Mouse (Mus musculus) cerebellum, adult 2 months (tissue): ENCODE data around the gene Use1. TPM values are rescaled to one million over a fixed set of nuclear protein-coding genes. Genes with fewer than 3 reads are reported as not detected.

Experiments
- DNase-seq, 2 experiments: peaks; one replicate each; pipeline ENCODE4 v3.0.0; 2021
- H3K27ac ChIP-seq: fragments of 200-500 bp; 2 replicates; pipeline ENCODE4 v1.5.1; 2012; ENCODE audit warnings: low read length, control low read depth, inconsistent platforms; ENCODE audit not compliant: insufficient read depth
- H3K27me3 ChIP-seq: fragments of 200-500 bp; 2 replicates; pipeline ENCODE4 v1.6.1; 2012; ENCODE audit warnings: inconsistent platforms, mild to moderate bottlenecking, low read length, moderate library complexity; ENCODE audit not compliant: control insufficient read depth, insufficient read depth
- H3K4me1 ChIP-seq: fragments of 200-500 bp; 2 replicates; pipeline ENCODE4 v1.6.1; 2011; ENCODE audit warnings: low read length; ENCODE audit not compliant: control insufficient read depth, insufficient read depth
- H3K4me3 ChIP-seq: fragments of 200-500 bp; replicated peaks from 2 replicates; pipeline ENCODE3; 2011; ENCODE audit warnings: mild to moderate bottlenecking, low read depth, low read length, control low read depth; ENCODE audit not compliant: insufficient read depth
- CTCF ChIP-seq: fragments of 200-500 bp; IDR thresholded peaks from 2 replicates; pipeline ENCODE4 v1.5.1; 2011; ENCODE audit warnings: low read depth, mild to moderate bottlenecking, control low read depth, low read length, moderate library complexity, borderline replicate concordance; ENCODE audit not compliant: insufficient read depth
- POLR2A ChIP-seq: fragments of 200-500 bp; IDR thresholded peaks from 2 replicates; pipeline ENCODE4 v1.6.1; 2011; ENCODE audit warnings: low read length, control low read depth, borderline replicate concordance; ENCODE audit not compliant: insufficient read depth
- WGBS: fragments of 180-500 bp; shearing (Covaris S2); methylation state at CpG from one replicate; pipeline ENCODE4 v1.1.7; 2018; 5-methylcytosine and 5-hydroxymethylcytosine counted together
- polyA plus RNA-seq: library from polyadenylated mRNA; depleted of rRNA; stranded (reverse); fragments of >200 nt; gene quantifications from 2 replicates; pipeline ENCODE4 v1.2.3, GENCODE M21; 2012

The Use1 gene
- polyA plus RNA-seq, 1 experiment = 204 TPM

GRCm38 (mm10) chr8:71372427-71372826 is 5.8 kb downstream of the Use1 start:
- TF ChIP-seq CTCF (no peak), POLR2A (no peak)
- 77% methylated on average over 12 of the region's 12 CpGs for WGBS
- H3K4me1 ChIP-seq = peaks cover 22% of the 10 kb centered on the region
- H3K27me3 ChIP-seq = no peaks in the 10 kb centered on the region
- peak; percentile 37 to 41 for DNase-seq
- H3K27ac ChIP-seq = no peak overlapping the region
- H3K4me3 ChIP-seq = no peak overlapping the region

- no peak for DNase-seq
- Histone ChIP-seq H3K4me3 (no peak overlapping the region), H3K4me1 (peaks cover 19% of the 10 kb centered on the region), H3K27ac (no peak overlapping the region), H3K27me3 (no peaks in the 10 kb centered on the region)
- WGBS = 91% methylated on average over 3 of the region's 3 CpGs
- no peak for TF ChIP-seq POLR2A
These were observed 6.4 kb downstream of the Use1 start for GRCm38 (mm10) chr8:71373000-71373399.

DNA sequence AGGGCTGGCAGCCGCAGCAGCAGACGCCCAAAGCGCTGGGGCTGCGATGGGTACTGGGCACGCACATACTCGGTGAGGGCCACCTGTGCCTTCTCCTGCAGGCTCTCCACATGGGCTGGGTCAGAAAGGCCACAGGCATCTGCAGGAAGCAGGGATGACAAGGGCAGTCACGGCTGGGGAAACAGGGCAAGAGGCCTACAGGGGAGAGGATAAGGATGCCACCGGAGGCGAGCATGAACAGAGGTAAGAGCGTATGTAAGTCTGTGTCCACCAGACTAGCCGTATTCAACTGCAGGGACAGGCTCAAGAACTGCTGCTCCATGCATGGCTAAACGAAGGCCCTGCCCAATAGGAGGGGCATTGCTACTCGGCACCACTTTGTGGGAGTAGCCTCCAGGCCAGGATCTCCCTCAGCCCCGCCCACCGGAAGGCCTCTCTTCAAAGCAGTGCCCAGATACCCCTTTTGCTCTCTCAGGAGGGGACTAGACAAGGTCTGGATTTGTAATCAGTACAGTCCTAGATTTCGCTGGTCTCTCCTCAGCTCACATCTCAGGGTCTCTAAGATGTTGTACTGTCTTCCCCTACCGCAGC is 8.1 kb downstream of the Use1 start:
- Histone ChIP-seq H3K27ac (peak overlapping the region; percentile 26; the same call in 1 of the 2 replicates), H3K4me3 (no peak overlapping the region), H3K4me1 (peaks cover 20% of the 10 kb centered on the region), H3K27me3 (no peaks in the 10 kb centered on the region)
- DNase-seq = peak in 1 of 2 experiments; percentile 31
- WGBS = 70% methylated on average over 17 of the region's 17 CpGs
- no peak for TF ChIP-seq POLR2A
- no peak for TF ChIP-seq CTCF

DNA sequence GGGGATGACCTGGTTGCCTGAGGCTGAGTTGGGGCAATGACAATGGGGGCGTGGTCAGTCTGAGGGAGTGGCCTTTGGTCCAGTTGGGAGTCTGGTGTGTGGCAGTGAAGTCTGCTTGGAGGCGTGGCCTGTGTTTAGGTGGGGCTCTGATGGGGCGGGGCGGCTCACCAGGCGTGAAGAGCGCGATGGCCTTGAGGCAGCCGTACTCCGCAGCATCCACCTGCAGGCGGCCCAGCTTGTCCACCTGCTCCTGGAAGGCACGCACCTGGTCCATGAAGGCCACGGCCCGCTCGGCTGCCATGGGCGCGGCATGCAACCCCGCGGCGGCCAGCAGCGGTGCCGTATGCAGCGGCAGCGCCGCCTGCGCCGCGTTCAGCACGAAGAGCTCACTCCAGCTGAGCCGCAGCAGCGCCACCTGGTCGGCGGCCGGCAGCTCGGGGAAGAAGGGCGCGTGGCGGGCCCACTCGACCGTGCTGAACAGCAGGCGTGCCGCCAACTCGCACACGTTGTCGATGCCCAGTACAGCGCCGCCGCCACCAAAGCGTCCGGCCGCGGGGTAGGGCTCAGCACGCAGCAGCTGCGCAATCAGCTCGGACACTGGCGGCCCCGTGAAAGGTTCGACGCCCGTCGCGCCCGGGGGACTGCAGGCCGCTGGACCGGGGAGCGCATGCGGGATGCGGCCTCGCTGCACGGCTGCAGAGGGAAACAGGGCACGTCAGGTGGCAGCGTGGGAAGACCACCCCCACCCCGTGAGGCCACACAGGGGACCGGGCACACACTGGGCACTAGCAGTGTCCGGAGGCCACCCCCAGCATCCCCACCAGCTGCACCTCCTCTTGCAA is 9.2 kb downstream of the Use1 start:
- peak; percentile 80 to 83 for DNase-seq
- TF ChIP-seq CTCF = no peak
- TF ChIP-seq POLR2A = 0 out of 2 replicates have a peak, but pooled peaks have one; percentile 35
- 5% methylated on average over 74 of the region's 74 CpGs for WGBS
- H3K4me1 ChIP-seq = peaks cover 20% of the 10 kb centered on the region
- no peaks in the 10 kb centered on the region for H3K27me3 ChIP-seq
- H3K4me3 ChIP-seq = peak overlapping the region; percentile 32
- peak overlapping the region; percentile 57 for H3K27ac ChIP-seq

GRCm38 (mm10) chr8:71376423-71377030 is 9.9 kb downstream of the Use1 start:
- H3K4me3 ChIP-seq = peak overlapping the region; percentile 32
- no peaks in the 10 kb centered on the region for H3K27me3 ChIP-seq
- peak in 1 of 2 experiments; percentile 39 for DNase-seq
- 37% methylated on average over 8 of the region's 8 CpGs for WGBS
- TF ChIP-seq POLR2A = no peak
- TF ChIP-seq CTCF = no peak
- peak overlapping the region; percentile 57 for H3K27ac ChIP-seq
- H3K4me1 ChIP-seq = peaks cover 20% of the 10 kb centered on the region

DNA sequence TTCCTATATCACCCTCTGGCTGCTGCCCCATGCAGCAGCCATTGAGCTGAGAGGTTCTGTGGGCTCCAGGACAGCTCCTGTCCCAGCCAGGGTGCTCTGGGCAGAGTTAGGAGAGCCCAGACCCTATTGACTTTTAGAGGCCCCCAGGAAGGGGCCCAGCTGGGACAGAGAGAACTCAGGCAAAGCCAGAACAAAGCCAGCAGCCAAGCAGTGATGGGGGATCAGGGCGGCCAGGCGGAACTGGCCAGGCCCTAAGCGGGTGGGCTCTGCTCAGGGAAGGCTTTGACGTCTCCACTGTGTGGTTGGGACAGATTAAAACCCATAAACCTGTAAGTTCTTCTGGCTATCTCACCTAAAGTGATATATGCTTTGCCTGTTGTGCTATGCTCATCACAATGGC is 12.4 kb downstream of the Use1 start:
- Histone ChIP-seq H3K27me3 (no peaks in the 10 kb centered on the region), H3K4me1 (peaks cover 20% of the 10 kb centered on the region), H3K27ac (no peak overlapping the region), H3K4me3 (no peak overlapping the region)
- no peak for DNase-seq
- TF ChIP-seq CTCF = no peak
- WGBS = 52% methylated on average over 4 of the region's 4 CpGs

- Histone ChIP-seq H3K27me3 (no peaks in the 10 kb centered on the region), H3K27ac (no peak overlapping the region), H3K4me3 (peak overlapping the region; percentile 51), H3K4me1 (peaks cover 20% of the 10 kb centered on the region)
- DNase-seq = no peak
- 70% methylated on average over 3 of the region's 3 CpGs for WGBS
- TF ChIP-seq POLR2A (no peak), CTCF (no peak)
These were observed 12.9 kb downstream of the Use1 start for GRCm38 (mm10) chr8:71379512-71380075.
